Mouse (Mus musculus) embryonic facial prominence, embryonic 14.5 days (tissue): ENCODE results near the gene Ypel2. TPM values are rescaled to one million over a fixed set of nuclear protein-coding genes. Genes with fewer than 3 reads are reported as not detected.

Experiments
- ATAC-seq: fragments of 200-750 bp; cut with Nextera tagmentation; 2 replicates; pipeline ENCODE4 v1.8.0; 2017; ENCODE audit warnings: low read depth, moderate number of reproducible peaks, moderate TSS enrichment
- DNase-seq: peaks from one replicate; pipeline ENCODE4 v3.0.0-alpha.2; 2015; ENCODE audit warnings: low spot score
- H3K27ac ChIP-seq: fragments of 300-500 bp; sonication (generic); replicated peaks from 2 replicates; pipeline ENCODE4 v1.5.1; 2014; ENCODE audit warnings: low read depth, mild to moderate bottlenecking, low read length, moderate library complexity
- H3K27me3 ChIP-seq: fragments of 300-500 bp; sonication (generic); replicated peaks from 2 replicates; pipeline ENCODE4 v1.6.1; 2014; ENCODE audit warnings: low read length; ENCODE audit not compliant: control insufficient read depth, insufficient read depth
- H3K36me3 ChIP-seq: fragments of 300-500 bp; sonication (generic); 2 replicates; pipeline ENCODE4 v1.6.1; 2014; ENCODE audit warnings: low read length, mixed read lengths; ENCODE audit not compliant: control insufficient read depth, insufficient read depth
- H3K4me1 ChIP-seq: fragments of 300-500 bp; sonication (generic); 2 replicates; pipeline ENCODE4 v1.6.1; 2014; ENCODE audit warnings: antibody characterized with exemption, low read length; ENCODE audit not compliant: control insufficient read depth, insufficient read depth
- H3K4me2 ChIP-seq: fragments of 300-500 bp; sonication (generic); 2 replicates; pipeline ENCODE4 v1.6.1; 2014; ENCODE audit warnings: low read depth, mild to moderate bottlenecking, low read length, moderate library complexity, mixed read lengths
- H3K4me3 ChIP-seq: fragments of 300-500 bp; sonication (generic); 2 replicates; pipeline ENCODE4 v1.5.1; 2014; ENCODE audit warnings: low read depth, mild to moderate bottlenecking, low read length
- H3K9ac ChIP-seq: fragments of 300-500 bp; sonication (generic); 2 replicates; pipeline ENCODE4 v1.6.1; 2014; ENCODE audit warnings: low read depth, mild to moderate bottlenecking, low read length, moderate library complexity, mixed read lengths
- H3K9me3 ChIP-seq: fragments of 300-500 bp; sonication (generic); 2 replicates; pipeline ENCODE4 v1.6.1; 2016; ENCODE audit warnings: low read length; ENCODE audit not compliant: control insufficient read depth
- WGBS: fragments of 180-500 bp; shearing (Covaris S2); extraction: QIAGEN DNeasy Blood & Tissue Kit; methylation state at CpG from one replicate; pipeline ENCODE4 v1.1.7; 2014; 5-methylcytosine and 5-hydroxymethylcytosine counted together
- polyA plus RNA-seq: library from polyadenylated mRNA; unstranded; fragments of >200 nt; fragmentation: Nextera tagmentation; extraction: Ambion mirVana; gene quantifications from 2 replicates; pipeline ENCODE4 v1.2.1, GENCODE M21; 2014

Ypel2 gene
- polyA plus RNA-seq, 1 experiment from 2014 or later, result 8.6 TPM

- WGBS, result 75% methylated on average over 10 of the region's 10 CpGs
- Histone ChIP-seq H3K27me3 (no peaks in the 10 kb centered on the region), H3K9ac (no peak overlapping the region), H3K4me1 (peaks cover 5% of the 10 kb centered on the region), H3K4me3 (no peak overlapping the region), H3K9me3 (no peaks in the 10 kb centered on the region), H3K36me3 (no peaks in the 10 kb centered on the region), H3K27ac (no peak overlapping the region), H3K4me2 (no peak overlapping the region)
- ATAC-seq (no peak), DNase-seq (no peak)
Measured at GRCm38 (mm10) chr11:87002078-87002829, 8.7 kb upstream of the Ypel2 start.

GRCm38 (mm10) chr11:87001217-87001616 lies 7.7 kb upstream of the Ypel2 start:
- no peaks in the 10 kb centered on the region for H3K9me3 ChIP-seq
- no peak overlapping the region for H3K27ac ChIP-seq
- H3K9ac ChIP-seq, result no peak overlapping the region
- no peaks in the 10 kb centered on the region for H3K27me3 ChIP-seq
- H3K4me1 ChIP-seq, result peaks cover 5% of the 10 kb centered on the region; the same call in 1 of the 2 replicates
- ATAC-seq (no peak), DNase-seq (no peak)
- H3K4me2 ChIP-seq, result no peak overlapping the region
- H3K4me3 ChIP-seq, result no peak overlapping the region
- H3K36me3 ChIP-seq, result no peaks in the 10 kb centered on the region
- 77% methylated on average over 8 of the region's 8 CpGs for WGBS

GRCm38 (mm10) chr11:86996266-86996665 lies 2.8 kb upstream of the Ypel2 start:
- ATAC-seq (no peak), DNase-seq (no peak)
- H3K27ac ChIP-seq, result no peak overlapping the region

GRCm38 (mm10) chr11:86995625-86996221 lies 2.2 kb upstream of the Ypel2 start:
- Histone ChIP-seq H3K4me2 (no peak overlapping the region), H3K27me3 (no peaks in the 10 kb centered on the region), H3K4me1 (peaks cover 10% of the 10 kb centered on the region), H3K4me3 (no peak overlapping the region), H3K36me3 (no peaks in the 10 kb centered on the region), H3K9ac (no peak overlapping the region), H3K27ac (no peak overlapping the region), H3K9me3 (no peaks in the 10 kb centered on the region)
- DNase-seq, result peak; percentile 64
- no peak for ATAC-seq
- WGBS, result 32% methylated on average over 6 of the region's 6 CpGs

More at GRCm38 (mm10) chr11:86996266-86996665, 2.8 kb upstream of the Ypel2 start:
- peaks cover 9% of the 10 kb centered on the region for H3K4me1 ChIP-seq
- no peak overlapping the region for H3K4me2 ChIP-seq
- no peak overlapping the region for H3K9ac ChIP-seq
- no peak overlapping the region for H3K4me3 ChIP-seq
- H3K9me3 ChIP-seq, result no peaks in the 10 kb centered on the region
- H3K27me3 ChIP-seq, result no peaks in the 10 kb centered on the region
- no peaks in the 10 kb centered on the region for H3K36me3 ChIP-seq
- 53% methylated on average over 2 of the region's 2 CpGs for WGBS

- WGBS, result 33% methylated on average over 10 of the region's 10 CpGs
- Histone ChIP-seq H3K9ac (no peak overlapping the region), H3K36me3 (no peaks in the 10 kb centered on the region), H3K4me1 (peaks cover 15% of the 10 kb centered on the region), H3K9me3 (no peaks in the 10 kb centered on the region), H3K4me2 (no peak overlapping the region), H3K4me3 (no peak overlapping the region), H3K27me3 (no peaks in the 10 kb centered on the region), H3K27ac (no peak overlapping the region)
- ATAC-seq, result no peak
- DNase-seq, result no peak
Measured at GRCm38 (mm10) chr11:86994791-86995624, 1.5 kb upstream of the Ypel2 start.

GRCm38 (mm10) chr11:86994330-86994729 lies 823 bp upstream of the Ypel2 start:
- peaks cover 15% of the 10 kb centered on the region for H3K4me1 ChIP-seq
- 26% methylated on average over 6 of the region's 6 CpGs for WGBS
- no peaks in the 10 kb centered on the region for H3K27me3 ChIP-seq
- DNase-seq (no peak), ATAC-seq (no peak)
- no peaks in the 10 kb centered on the region for H3K9me3 ChIP-seq
- peak overlapping the region; percentile 73 for H3K4me2 ChIP-seq
- peak overlapping the region; percentile 88 for H3K4me3 ChIP-seq
- no peak overlapping the region for H3K27ac ChIP-seq
- peak overlapping the region; percentile 56; the same call in 1 of the 2 replicates for H3K9ac ChIP-seq
- no peaks in the 10 kb centered on the region for H3K36me3 ChIP-seq

- WGBS, result 3% methylated on average over 13 of the region's 13 CpGs
- Histone ChIP-seq H3K9me3 (no peaks in the 10 kb centered on the region), H3K4me1 (peaks cover 15% of the 10 kb centered on the region), H3K27me3 (no peaks in the 10 kb centered on the region), H3K4me2 (peak overlapping the region; percentile 73), H3K36me3 (no peaks in the 10 kb centered on the region), H3K9ac (peak overlapping the region; percentile 81), H3K27ac (peak overlapping the region; percentile 90), H3K4me3 (peak overlapping the region; percentile 88)
- no peak for DNase-seq
- no peak for ATAC-seq
Measured at GRCm38 (mm10) chr11:86992461-86992988, 982 bp downstream of the Ypel2 start.

- WGBS, result 74% methylated on average over 4 of the region's 4 CpGs
- Histone ChIP-seq H3K9ac (no peak overlapping the region), H3K36me3 (no peaks in the 10 kb centered on the region), H3K27me3 (no peaks in the 10 kb centered on the region), H3K4me1 (peaks cover 15% of the 10 kb centered on the region), H3K9me3 (no peaks in the 10 kb centered on the region), H3K27ac (no peak overlapping the region), H3K4me2 (peak overlapping the region; percentile 73; the same call in 1 of the 2 replicates), H3K4me3 (peak overlapping the region; percentile 88; the same call in 1 of the 2 replicates)
- DNase-seq (no peak), ATAC-seq (no peak)
Measured at GRCm38 (mm10) chr11:86991241-86991640, 2.3 kb downstream of the Ypel2 start.
